Mouse (Mus musculus): Measurements from ENCODE around the gene Olfr714.
"Not testable (repeated sequence)": the region's sequence is repeated elsewhere in the genome, so short reads cannot be mapped to it uniquely, and the experiment has no call there.

Gene Olfr714

GRCm38 (mm10) chr7:107070681-107071080 lies at the start of gene Olfr714:
Olfr714 (plus strand) TSS chr7:107070981.
- DNase-seq = no peak

GRCm38 (mm10) chr7:107030874-107031273 lies 39.9 kb upstream of the Olfr714 start, which contains the start of gene Olfr713:
Olfr713 (plus strand) TSS chr7:107031174.
- no peak for DNase-seq

- DNase-seq = no peak
Measured at GRCm38 (mm10) chr7:107039934-107040563, 30.7 kb upstream of the Olfr714 start.

GRCm38 (mm10) chr7:107043136-107043535 lies 27.6 kb upstream of the Olfr714 start:
- no peak for DNase-seq

- no peak for DNase-seq
Measured at GRCm38 (mm10) chr7:107044407-107044806, 26.4 kb upstream of the Olfr714 start.

GRCm38 (mm10) chr7:107045833-107046232 lies 24.9 kb upstream of the Olfr714 start:
- DNase-seq = peak; percentile 20

- no peak for DNase-seq
Measured at GRCm38 (mm10) chr7:107047578-107047977, 23.2 kb upstream of the Olfr714 start.

- no peak for DNase-seq
Measured at GRCm38 (mm10) chr7:107092920-107093319, 22.1 kb downstream of the Olfr714 start, which contains the start of gene Olfr17. Olfr17 (plus strand) TSS chr7:107093220.

GRCm38 (mm10) chr7:107110269-107110668 lies 39.5 kb downstream of the Olfr714 start, which contains the start of gene Olfr715b:
Olfr715b (minus strand) TSS chr7:107110369.
- not testable (repeated sequence) for DNase-seq

Data from cerebellum, adult 9-10 months (tissue).